Mouse (Mus musculus): ENCODE measurements around the gene Ccdc9. TPM values are rescaled to one million over a fixed set of nuclear protein-coding genes. Genes with fewer than 3 reads are reported as not detected.

Ccdc9 gene
- total and polyA plus RNA-seq, 3 experiments = 63.6 to 97.1 TPM; not detected in 1

GRCm38 (mm10) chr7:16273081-16273765 lies 13.4 kb downstream of the Ccdc9 start, which contains the start of gene Inafm1 (continued):
- TF ChIP-seq USF2 (IDR thresholded peaks at IDR 0.05; ENCODE audit: borderline replicate concordance in 1 of 2, insufficient read depth in 1 of 2, low read depth in 1 of 2, low read length in 2 of 2) (no peak), ELF1 (IDR thresholded peaks at IDR 0.05; ENCODE audit: low read depth, low read length) (0 out of 2 replicates have a peak, but pooled peaks have one; percentile 25), MEF2A (IDR thresholded peaks at IDR 0.05; ENCODE audit: extremely low read depth, insufficient replicate concordance, low read depth, low read length, poor library complexity, severe bottlenecking) (no peak), EP300 (IDR thresholded peaks at IDR 0.05; ENCODE audit: low read depth in 1 of 2, low read length in 2 of 2) (no peak; a peak in 2 of 4 replicates), GABPA (IDR thresholded peaks at IDR 0.05; ENCODE audit: low read depth, low read length) (no peak), E2F4 (IDR thresholded peaks at IDR 0.05; ENCODE audit: borderline replicate concordance, low read depth, low read length) (no peak), ZC3H11A (IDR thresholded peaks at IDR 0.05; ENCODE audit: low read depth, low read length) (no peak), MXI1 (IDR thresholded peaks at IDR 0.05; ENCODE audit: low read depth, low read length) (no peak; the same call in 1 of the 2 replicates), RCOR1 (IDR thresholded peaks at IDR 0.05; ENCODE audit: low read depth, low read length) (0 out of 2 replicates have a peak, but pooled peaks have one; percentile 21), CHD1 (IDR thresholded peaks at IDR 0.05; ENCODE audit: low read depth, low read length) (no peak), TBP (IDR thresholded peaks at IDR 0.05; ENCODE audit: low read depth, low read length) (no peak), TAL1 (IDR thresholded peaks at IDR 0.05; ENCODE audit: low read length) (no peak), UBTF (IDR thresholded peaks at IDR 0.05; ENCODE audit: borderline replicate concordance, insufficient read depth, low read depth, low read length) (no peak)

DNA sequence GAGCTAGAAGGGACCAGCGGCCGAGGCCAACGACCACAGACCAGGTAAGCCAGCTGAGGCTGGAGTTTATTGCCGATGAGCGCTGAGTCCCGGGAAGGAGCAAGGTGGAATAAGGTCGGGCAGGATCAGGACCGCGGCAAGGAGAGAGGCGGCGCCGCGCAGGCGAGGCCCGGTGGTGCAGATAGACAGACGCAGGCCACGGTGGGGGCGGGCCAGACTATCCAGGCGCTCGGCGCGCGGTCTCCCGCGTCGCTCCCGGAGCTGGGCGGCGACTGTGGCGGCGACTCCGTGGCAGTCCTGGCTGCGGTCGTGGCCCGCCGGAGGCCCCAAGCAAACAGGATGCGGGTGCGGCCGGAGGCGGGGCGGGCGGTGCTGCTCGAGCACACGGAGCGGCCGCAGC lies 13.9 kb downstream of the Ccdc9 start:
- peak; percentile 47; the same call in 1 of the 2 replicates for TF ChIP-seq NRF1 (IDR thresholded peaks at IDR 0.05; ENCODE audit: insufficient read depth, low read depth, low read length, poor library complexity, severe bottlenecking)
- peak; percentile 47; the same call in 1 of the 2 replicates for TF ChIP-seq SIN3A (IDR thresholded peaks at IDR 0.05; ENCODE audit: low read length)
- TF ChIP-seq POLR2A (IDR thresholded peaks at IDR 0.05; ENCODE audit: control insufficient read depth in 1 of 2, insufficient read depth in 1 of 2, low read depth in 1 of 2, low read length in 2 of 2, poor library complexity in 1 of 2) = 0 out of 4 replicates have a peak, but pooled peaks of 1 of the 2 experiments have one; percentile 1
- TF ChIP-seq ZNF384 (IDR thresholded peaks at IDR 0.05; ENCODE audit: low read depth, low read length) = no peak
- peak; percentile 44 for TF ChIP-seq TAL1 (IDR thresholded peaks at IDR 0.05; ENCODE audit: low read length)
- no peak for TF ChIP-seq POLR2AphosphoS5 (IDR thresholded peaks at IDR 0.05; ENCODE audit: borderline replicate concordance, low read depth, low read length)
- TF ChIP-seq MYC (IDR thresholded peaks at IDR 0.05; ENCODE audit: low read depth, low read length) = 0 out of 2 replicates have a peak, but pooled peaks have one; percentile 3
- no peak for TF ChIP-seq ZKSCAN1 (IDR thresholded peaks at IDR 0.05; ENCODE audit: low read depth, low read length)
- no peak for TF ChIP-seq USF1 (IDR thresholded peaks at IDR 0.05; ENCODE audit: low read depth, low read length)
- TF ChIP-seq ZMIZ1 (IDR thresholded peaks at IDR 0.05; ENCODE audit: low read depth, low read length) = no peak
- no peak for TF ChIP-seq USF2 (IDR thresholded peaks at IDR 0.05; ENCODE audit: borderline replicate concordance in 1 of 2, insufficient read depth in 1 of 2, low read depth in 1 of 2, low read length in 2 of 2)
- Histone ChIP-seq H3K79me2 (ENCODE audit: control insufficient read depth, insufficient read depth, low read length, poor library complexity) (peaks cover 35% of the 10 kb centered on the region), H3K27ac (ENCODE audit: control insufficient read depth, low read depth, low read length) (peak overlapping the region; percentile 59), H3K4me1 (ENCODE audit: control insufficient read depth in 1 of 2, insufficient read depth in 2 of 2, low read length in 2 of 2) (peaks cover 3 to 23% of the 10 kb centered on the region in 2 experiments; a peak in 3 of 4 replicates), H3K27me3 (ENCODE audit: control insufficient read depth in 1 of 2, insufficient read depth in 2 of 2, low read length in 2 of 2) (no peaks in the 10 kb centered on the region), H3K36me3 (ENCODE audit: control insufficient read depth in 1 of 2, insufficient read depth in 2 of 2, low read length in 2 of 2) (peaks cover 0 to 13% of the 10 kb centered on the region in 2 experiments; a peak in 2 of 4 replicates), H3K9ac (ENCODE audit: control insufficient read depth, low read depth, low read length, poor library complexity, severe bottlenecking) (peak overlapping the region; percentile 71), H3K4me3 (ENCODE audit: control insufficient read depth in 1 of 2, insufficient read depth in 1 of 2, low read depth in 2 of 2, low read length in 2 of 2) (peak overlapping the region; percentile 56 to 76), H3K9me3 (replicated peaks; ENCODE audit: insufficient read depth, low read length) (no peaks in the 10 kb centered on the region)
- DNase-seq (ENCODE audit: low read depth, low spot score) = peak; percentile 78
